Mouse (Mus musculus): ENCODE measurements around the gene Samd8. TPM values are rescaled to one million over a fixed set of nuclear protein-coding genes. Genes with fewer than 3 reads are reported as not detected.

The Samd8 gene
- total and polyA plus RNA-seq, 3 experiments: 5.4 to 9.5 (median 7.0) TPM

DNA sequence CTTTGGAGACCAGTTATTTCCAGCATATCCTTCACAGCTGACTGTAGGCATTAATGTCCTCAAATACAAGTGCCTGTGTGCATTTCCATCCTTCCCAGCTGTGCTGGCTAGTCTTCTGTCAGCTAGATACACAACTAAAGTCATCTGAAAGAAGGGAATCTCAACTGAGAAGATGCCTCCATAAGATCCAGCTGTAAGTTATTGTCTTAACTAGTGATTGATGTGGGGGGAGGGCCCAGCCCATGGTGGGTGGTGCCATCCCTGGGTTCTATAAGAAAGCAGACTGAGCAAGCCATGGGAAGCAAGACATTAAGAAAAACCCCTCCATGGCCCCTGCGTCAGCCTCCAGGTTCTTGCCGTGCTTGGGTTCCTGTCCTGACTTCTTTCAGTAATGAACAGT lies 74.6 kb downstream of the Samd8 start, which contains the start of gene Vdac2:
Vdac2 (plus strand) TSS at position 301 of the 400 bp plus-strand sequence.
- Histone ChIP-seq H3K27ac (ENCODE audit: insufficient read depth, low read depth) (no peak within 1 kb of the TSS), H3K4me1 (ENCODE audit: control insufficient read depth in 1 of 2, insufficient read depth in 2 of 2) (peaks cover 0 to 2% of the 10 kb centered on the region in 2 experiments; a peak in 1 of 4 replicates), H3K4me2 (ENCODE audit: insufficient read depth, low read depth, poor library complexity, severe bottlenecking) (no peak within 1 kb of the TSS), H3K4me3 (replicated peaks in 1 of 3; ENCODE audit: low read depth in 2 of 3, low read length in 2 of 3, poor library complexity in 1 of 3) (no peak within 1 kb of the TSS), H3K27me3 (replicated peaks) (no peaks in the 10 kb centered on the region), H3K36me3 (replicated peaks in 1 of 2; ENCODE audit: control insufficient read depth in 1 of 2, insufficient read depth in 1 of 2, low read length in 1 of 2) (no peaks in the 10 kb centered on the region), H3K9ac (ENCODE audit: insufficient read depth, low read depth) (no peak within 1 kb of the TSS), H3K9me3 (replicated peaks; ENCODE audit: low read length) (no peaks in the 10 kb centered on the region), H3K79me2 (replicated peaks; ENCODE audit: control insufficient read depth, extremely low read depth, insufficient read depth, poor library complexity, severe bottlenecking) (no peaks in the 10 kb centered on the region)
- DNase-seq (ENCODE audit: extremely low read depth): no peak
- dilution Hi-C loops (cut with MboI; ENCODE audit: extremely low pct_ligation_motif_present, extremely low pct_unique_long_range_greater_than_20kb, low sequenced_read_pairs): no loop called here
- in situ Hi-C loops (cut with MboI; ENCODE audit: low pct_ligation_motif_present, low pct_unique_long_range_greater_than_20kb, low sequenced_read_pairs): no loop called here
- TF ChIP-seq ZC3H11A (IDR thresholded peaks at IDR 0.05; ENCODE audit: low read depth, low read length) (no peak), USF1 (IDR thresholded peaks at IDR 0.05; ENCODE audit: low read depth, low read length) (no peak)

DNA sequence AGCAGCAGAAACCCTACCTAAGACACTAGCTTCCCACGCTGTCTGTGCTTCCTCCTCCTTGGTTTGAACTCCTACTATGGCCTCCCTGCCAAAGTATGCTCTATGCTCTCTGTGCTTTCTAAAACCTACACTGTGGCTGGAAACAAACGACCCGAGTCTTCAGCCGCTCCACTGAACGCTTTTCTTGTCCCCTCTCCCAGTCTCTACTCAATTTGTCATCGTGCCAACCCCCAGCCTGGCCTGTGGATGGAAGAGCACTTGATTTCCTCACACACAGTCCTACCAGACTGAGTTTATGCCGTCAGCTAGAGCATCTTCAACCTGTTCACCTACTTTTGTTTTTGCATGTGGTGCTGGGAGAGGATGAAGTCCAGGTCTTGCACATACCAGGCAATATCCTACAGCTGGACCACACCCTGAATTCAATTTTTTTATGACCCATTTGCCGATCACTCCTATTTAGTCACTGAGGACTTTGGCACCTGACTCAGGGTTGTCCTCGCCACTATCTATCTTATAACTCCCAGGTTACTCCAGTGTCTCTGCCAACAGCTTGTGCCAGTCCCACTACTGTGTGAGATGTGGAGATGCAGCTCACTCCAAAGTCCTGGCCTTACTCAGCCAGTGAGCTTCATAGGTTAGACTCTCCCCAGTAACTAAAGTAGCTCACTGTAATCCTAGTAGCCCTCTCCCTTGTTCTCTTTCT lies 75.6 kb downstream of the Samd8 start:
- no peak overlapping the region for H3K4me3 ChIP-seq (replicated peaks in 1 of 3; ENCODE audit: low read depth in 2 of 3, low read length in 2 of 3, poor library complexity in 1 of 3)
- TF ChIP-seq JUN (IDR thresholded peaks at IDR 0.05; ENCODE audit: insufficient read depth, low read depth, low read length) (no peak), HCFC1 (IDR thresholded peaks at IDR 0.05; ENCODE audit: low read depth, low read length) (no peak), NRF1 (IDR thresholded peaks at IDR 0.05; ENCODE audit: low read depth, low read length) (no peak), RCOR1 (conservative IDR thresholded peaks at IDR 0.05; ENCODE audit: low read depth, low read length) (no peak), PAX5 (IDR thresholded peaks at IDR 0.05; ENCODE audit: low read length) (no peak), TBP (conservative IDR thresholded peaks at IDR 0.05; ENCODE audit: low read depth, low read length) (no peak), ELF1 (IDR thresholded peaks at IDR 0.05; ENCODE audit: low read depth, low read length) (no peak), CHD1 (IDR thresholded peaks at IDR 0.05; ENCODE audit: low read depth, low read length) (no peak), SIN3A (IDR thresholded peaks at IDR 0.05; ENCODE audit: low read length) (no peak), IRF4 (IDR thresholded peaks at IDR 0.05; ENCODE audit: low read depth, low read length) (no peak), SMC3 (IDR thresholded peaks at IDR 0.05; ENCODE audit: low read depth, low read length) (no peak)
- no peaks in the 10 kb centered on the region for H3K79me2 ChIP-seq (replicated peaks; ENCODE audit: control insufficient read depth, extremely low read depth, insufficient read depth, poor library complexity, severe bottlenecking)
- dilution Hi-C loops (cut with MboI; ENCODE audit: extremely low pct_ligation_motif_present, extremely low pct_unique_long_range_greater_than_20kb, low sequenced_read_pairs): no loop called here
- in situ Hi-C loops (cut with MboI; ENCODE audit: low pct_ligation_motif_present, low pct_unique_long_range_greater_than_20kb, low sequenced_read_pairs): no loop called here
- H3K4me1 ChIP-seq (ENCODE audit: control insufficient read depth in 1 of 2, insufficient read depth in 2 of 2): peaks cover 0 to 9% of the 10 kb centered on the region in 2 experiments; a peak in 2 of 4 replicates
- no peak overlapping the region for H3K9ac ChIP-seq (ENCODE audit: insufficient read depth, low read depth)
- H3K36me3 ChIP-seq (replicated peaks in 1 of 2; ENCODE audit: control insufficient read depth in 1 of 2, insufficient read depth in 1 of 2, low read length in 1 of 2): no peaks in the 10 kb centered on the region
- H3K27ac ChIP-seq (ENCODE audit: insufficient read depth, low read depth): no peak overlapping the region
- no peaks in the 10 kb centered on the region for H3K27me3 ChIP-seq (replicated peaks)
- H3K9me3 ChIP-seq (replicated peaks; ENCODE audit: low read length): no peaks in the 10 kb centered on the region
- H3K4me2 ChIP-seq (ENCODE audit: insufficient read depth, low read depth, poor library complexity, severe bottlenecking): no peak overlapping the region
- no peak for DNase-seq (ENCODE audit: extremely low read depth)
